Mouse (Mus musculus) megakaryocyte, embryonic 14.5 days (primary cell): ENCODE measurements around the gene Vps72. TPM values are rescaled to one million over a fixed set of nuclear protein-coding genes. Genes with fewer than 3 reads are reported as not detected.

ENCODE experiments used
- H3K27me3 ChIP-seq: replicated peaks from 2 replicates; pipeline ENCODE3; 2012; ENCODE audit warnings: inconsistent platforms
- H3K36me3 ChIP-seq: replicated peaks from 2 replicates; pipeline ENCODE3; 2012; ENCODE audit warnings: low read length, inconsistent platforms, mixed read lengths
- H3K4me1 ChIP-seq: 2 replicates; pipeline ENCODE4 v1.6.1; 2012; ENCODE audit warnings: inconsistent platforms
- H3K4me3 ChIP-seq: replicated peaks from 2 replicates; pipeline ENCODE3; 2012; ENCODE audit warnings: moderate library complexity, mild to moderate bottlenecking, inconsistent platforms
- H3K9me3 ChIP-seq: 2 replicates; pipeline ENCODE4 v1.6.1; 2012; ENCODE audit warnings: inconsistent platforms
- FLI1 ChIP-seq: IDR thresholded peaks from 2 replicates; pipeline ENCODE4 v1.6.1; 2012; ENCODE audit warnings: low read length, inconsistent platforms, mixed read lengths
- GATA1 ChIP-seq: IDR thresholded peaks from 3 replicates; pipeline ENCODE4 v1.6.1; 2012; ENCODE audit warnings: mixed read lengths, low read length, inconsistent platforms, borderline replicate concordance
- polyA plus RNA-seq: library from polyadenylated mRNA; stranded (reverse); fragments of >175 nt; gene quantifications from 2 replicates; pipeline ENCODE4 v1.2.3, GENCODE M21; 2012; ENCODE audit warnings: low replicate concordance; ENCODE audit not compliant: insufficient read depth

The Vps72 gene
- polyA plus RNA-seq, 1 experiment, result 231 TPM

DNA sequence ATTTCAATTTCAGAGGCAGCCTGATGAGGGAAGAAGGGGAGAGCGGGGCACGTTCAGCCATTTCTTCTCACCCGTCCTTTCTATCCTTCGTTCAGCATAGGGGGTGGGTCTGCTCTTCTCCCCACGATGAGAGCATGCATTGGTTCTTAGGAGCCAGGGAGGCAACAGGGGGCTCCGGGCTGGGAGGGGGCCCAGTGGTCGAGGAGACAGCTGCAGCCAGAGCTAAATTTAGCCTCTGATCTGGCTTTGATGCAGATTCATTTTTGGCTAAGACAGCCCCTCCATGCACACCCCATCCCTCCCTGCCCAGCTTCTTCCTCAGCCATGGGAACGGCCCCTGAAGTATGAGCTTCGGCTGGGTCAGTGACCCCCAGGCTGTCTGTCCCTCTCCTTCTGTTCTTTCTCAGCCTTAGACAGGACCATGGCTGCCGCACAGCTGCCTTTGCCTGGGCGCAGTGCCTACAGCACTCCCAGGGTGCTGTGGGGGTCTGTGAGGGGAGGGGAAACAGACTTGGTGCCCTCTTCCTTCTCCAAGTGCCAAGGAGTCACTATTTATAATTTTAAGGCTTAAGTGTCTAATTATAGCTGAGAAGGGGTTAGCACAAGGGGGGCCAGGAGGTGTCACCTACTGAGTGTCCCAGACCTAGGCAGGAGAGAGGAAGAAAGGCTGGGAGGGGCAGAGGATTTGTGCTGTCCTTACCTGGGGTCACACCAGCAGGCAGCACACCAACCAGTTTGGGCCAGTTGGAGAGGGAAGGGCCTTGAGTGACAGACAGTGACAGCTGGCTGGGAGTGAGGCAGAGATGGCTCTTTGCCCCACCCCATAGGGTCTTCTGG is 52.8 kb downstream of the Vps72 start:
- peaks cover 53% of the 10 kb centered on the region for H3K4me1 ChIP-seq
- no peaks in the 10 kb centered on the region for H3K9me3 ChIP-seq
- H3K4me3 ChIP-seq, result no peak overlapping the region
- TF ChIP-seq GATA1, result no peak
- no peak for TF ChIP-seq FLI1
- H3K36me3 ChIP-seq, result no peaks in the 10 kb centered on the region
- peaks cover 76% of the 10 kb centered on the region for H3K27me3 ChIP-seq

DNA sequence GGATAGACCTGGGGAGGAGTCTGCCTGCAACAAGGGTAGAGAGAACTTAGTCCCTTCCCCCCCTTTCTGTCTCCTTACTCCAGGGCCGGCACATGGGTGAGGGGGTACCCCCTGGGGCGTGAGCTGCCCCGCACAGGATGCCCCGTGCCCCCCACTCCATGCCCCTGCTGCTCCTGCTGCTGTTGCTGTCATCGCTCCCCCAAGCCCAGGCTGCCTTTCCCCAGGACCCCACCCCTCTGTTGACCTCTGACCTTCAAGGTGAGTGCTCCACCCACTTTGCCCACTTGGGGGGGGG is 53.4 kb downstream of the Vps72 start:
- peaks cover 82% of the 10 kb centered on the region for H3K27me3 ChIP-seq
- peaks cover 50% of the 10 kb centered on the region for H3K4me1 ChIP-seq
- no peaks in the 10 kb centered on the region for H3K9me3 ChIP-seq
- TF ChIP-seq FLI1 (no peak), GATA1 (no peak)
- H3K36me3 ChIP-seq, result no peaks in the 10 kb centered on the region
- H3K4me3 ChIP-seq, result no peak overlapping the region

DNA sequence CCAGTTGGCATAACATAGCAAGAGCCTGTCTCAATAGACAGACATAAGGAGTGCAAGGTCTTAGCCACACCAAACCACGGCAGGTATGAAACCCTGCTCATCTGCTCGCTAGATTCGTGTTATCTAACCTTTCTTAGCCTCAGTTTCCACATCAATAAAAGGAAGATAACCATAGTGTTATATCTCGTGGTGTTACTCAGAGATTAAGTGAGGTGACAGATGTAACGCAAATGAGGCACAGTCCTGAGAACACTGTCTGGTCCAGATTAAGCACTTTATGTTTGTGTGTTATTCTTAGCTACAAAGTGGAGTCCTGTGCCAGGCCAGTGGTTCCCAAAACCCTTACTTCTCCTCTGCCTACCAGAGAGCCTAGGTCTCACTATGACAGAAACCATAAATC is 54.0 kb downstream of the Vps72 start:
- no peak for TF ChIP-seq GATA1
- no peak for TF ChIP-seq FLI1
- Histone ChIP-seq H3K27me3 (peaks cover 88% of the 10 kb centered on the region), H3K36me3 (no peaks in the 10 kb centered on the region), H3K4me3 (no peak overlapping the region), H3K9me3 (no peaks in the 10 kb centered on the region), H3K4me1 (peaks cover 43% of the 10 kb centered on the region)

DNA sequence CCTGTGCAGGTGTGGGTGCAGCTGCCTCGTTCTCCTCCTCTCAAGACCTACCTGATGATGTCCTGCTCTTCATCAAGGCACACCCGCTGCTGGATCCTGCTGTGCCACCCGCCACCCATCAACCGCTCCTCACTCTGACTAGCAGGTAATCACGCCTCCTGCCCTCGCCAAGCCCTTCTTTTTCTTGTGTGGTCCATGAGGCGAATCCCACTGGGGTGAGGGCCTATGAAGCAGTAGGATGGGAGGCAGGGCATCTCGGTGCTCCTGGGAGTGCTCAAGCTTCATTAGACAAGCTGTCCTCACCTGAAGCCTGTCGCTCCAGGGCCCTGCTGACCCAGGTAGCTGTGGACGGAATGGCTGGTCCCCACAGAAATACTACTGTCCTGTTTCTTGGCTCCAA is 59.2 kb downstream of the Vps72 start:
- no peak overlapping the region for H3K4me3 ChIP-seq
- no peak for TF ChIP-seq GATA1
- TF ChIP-seq FLI1, result no peak
- H3K36me3 ChIP-seq, result no peaks in the 10 kb centered on the region
- peaks cover 7% of the 10 kb centered on the region; the same call in 1 of the 2 replicates for H3K9me3 ChIP-seq
- peaks cover 36% of the 10 kb centered on the region for H3K4me1 ChIP-seq
- peaks cover 86% of the 10 kb centered on the region for H3K27me3 ChIP-seq

DNA sequence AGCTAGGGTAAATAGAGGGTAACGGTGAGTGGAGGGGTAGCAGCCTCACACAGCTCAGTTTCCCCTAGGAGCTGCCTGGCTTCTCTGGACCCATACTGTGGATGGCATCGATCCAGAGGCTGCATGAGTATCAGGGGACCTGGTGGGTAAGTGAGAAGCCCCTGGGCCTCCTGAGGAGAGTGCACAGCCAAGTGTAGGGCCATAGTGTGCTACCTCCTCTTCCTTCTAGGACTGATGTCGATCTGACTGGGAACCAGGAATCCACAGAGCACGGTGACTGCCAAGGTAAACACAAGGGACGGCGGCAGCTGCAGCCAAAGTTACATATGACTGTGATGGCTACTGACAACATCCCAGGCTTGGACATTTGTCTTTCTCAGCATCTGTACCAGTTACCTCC is 60.3 kb downstream of the Vps72 start:
- peaks cover 79% of the 10 kb centered on the region for H3K27me3 ChIP-seq

More for the DNA sequence above, 60.3 kb downstream of the Vps72 start:
- H3K9me3 ChIP-seq, result peaks cover 7% of the 10 kb centered on the region; the same call in 1 of the 2 replicates
- no peaks in the 10 kb centered on the region for H3K36me3 ChIP-seq
- TF ChIP-seq GATA1, result no peak
- TF ChIP-seq FLI1, result no peak
- no peak overlapping the region for H3K4me3 ChIP-seq
- H3K4me1 ChIP-seq, result peaks cover 44% of the 10 kb centered on the region

Other genes starting within 250 kb of the Vps72 start
- 186 and 205 TPM in 2 replicates for gene Psmb4, start 224.1 kb upstream of the Vps72 start, polyA plus RNA-seq
- 14.7 and 28.8 TPM in 2 replicates for gene Selenbp1, start 178.0 kb upstream of the Vps72 start, polyA plus RNA-seq
- 0.45 TPM in 1 of 2 replicates, not detected in the other for gene Rfx5, start 156.9 kb upstream of the Vps72 start, polyA plus RNA-seq
- gene Pi4kb, start 136.3 kb upstream of the Vps72 start, polyA plus RNA-seq, result 1.4 and 2.1 TPM in 2 replicates
- 13.6 and 16.9 TPM in 2 replicates for gene Zfp687, start 95.6 kb upstream of the Vps72 start, polyA plus RNA-seq
- 24.8 and 169 TPM in 2 replicates for gene Psmd4, start 68.4 kb upstream of the Vps72 start, polyA plus RNA-seq
- gene Pip5k1a, start 4.1 kb upstream of the Vps72 start, polyA plus RNA-seq, result 6.3 and 16.2 TPM in 2 replicates
- not detected in 2 replicates for gene Tmod4, start 13.5 kb downstream of the Vps72 start, polyA plus RNA-seq
- gene Scnm1, start 23.0 kb downstream of the Vps72 start, polyA plus RNA-seq, result 5.8 and 7.2 TPM in 2 replicates
- 3.8 and 5.1 TPM in 2 replicates for gene Lysmd1, start 23.1 kb downstream of the Vps72 start, polyA plus RNA-seq
- 34.2 TPM in 1 of 2 replicates, not detected in the other for gene Tnfaip8l2, start 31.3 kb downstream of the Vps72 start, polyA plus RNA-seq
- 1.2 and 4.0 TPM in 2 replicates for gene Sema6c, start 49.4 kb downstream of the Vps72 start, polyA plus RNA-seq
- 0.60 TPM in 1 of 2 replicates, not detected in the other for gene Gabpb2, start 106.9 kb downstream of the Vps72 start, polyA plus RNA-seq
- 183 and 363 TPM in 2 replicates for gene Cdc42se1, start 117.7 kb downstream of the Vps72 start, polyA plus RNA-seq
- 10.4 and 11.3 TPM in 2 replicates for gene Mllt11, start 121.1 kb downstream of the Vps72 start, polyA plus RNA-seq
- 1.7 and 3.7 TPM in 2 replicates for gene Gm128, start 130.6 kb downstream of the Vps72 start, polyA plus RNA-seq
- 0.30 TPM in 1 of 2 replicates, not detected in the other for gene Bnipl, start 140.2 kb downstream of the Vps72 start, polyA plus RNA-seq
- gene Mindy1, start 170.3 kb downstream of the Vps72 start, polyA plus RNA-seq, result 517 and 1,363 TPM in 2 replicates
- 5.2 and 6.0 TPM in 2 replicates for gene Prune1, start 171.1 kb downstream of the Vps72 start, polyA plus RNA-seq
- gene Anxa9, start 196.2 kb downstream of the Vps72 start, polyA plus RNA-seq, result 0.66 TPM in 1 of 2 replicates, not detected in the other
- gene Cers2, start 203.8 kb downstream of the Vps72 start, polyA plus RNA-seq, result 36.9 and 124 TPM in 2 replicates
- gene Setdb1, start 246.2 kb downstream of the Vps72 start, polyA plus RNA-seq, result 2.3 and 6.3 TPM in 2 replicates